Mouse (Mus musculus) midbrain, embryonic 11.5 days (tissue): ENCODE measurements around the gene Taf4. TPM values are rescaled to one million over a fixed set of nuclear protein-coding genes. Genes with fewer than 3 reads are reported as not detected.

ENCODE experiments used
- ATAC-seq: fragments of 200-750 bp; cut with Nextera tagmentation; 2 replicates; pipeline ENCODE4 v1.8.0; 2017; ENCODE audit warnings: moderate TSS enrichment, moderate library complexity; ENCODE audit not compliant: low FRiP score
- DNase-seq: peaks from one replicate; pipeline ENCODE4 v3.0.0; 2015; ENCODE audit warnings: low spot score; ENCODE audit errors: missing footprints
- H3K27ac ChIP-seq: fragments of 300-500 bp; sonication (generic); 2 replicates; pipeline ENCODE4 v1.5.1; 2014; ENCODE audit warnings: low read depth, low read length
- H3K27me3 ChIP-seq: fragments of 300-500 bp; sonication (generic); 2 replicates; pipeline ENCODE4 v1.6.1; 2014; ENCODE audit warnings: mild to moderate bottlenecking, low read length, moderate library complexity, mixed read lengths; ENCODE audit not compliant: control insufficient read depth, insufficient read depth
- H3K36me3 ChIP-seq: fragments of 300-500 bp; sonication (generic); 2 replicates; pipeline ENCODE4 v1.6.1; 2014; ENCODE audit warnings: mild to moderate bottlenecking, low read length, moderate library complexity, mixed read lengths; ENCODE audit not compliant: control insufficient read depth, insufficient read depth
- H3K4me1 ChIP-seq: fragments of 300-500 bp; sonication (generic); 2 replicates; pipeline ENCODE4 v1.6.1; 2014; ENCODE audit warnings: low read length; ENCODE audit not compliant: control insufficient read depth, insufficient read depth
- H3K4me2 ChIP-seq: fragments of 300-500 bp; sonication (generic); 2 replicates; pipeline ENCODE4 v1.6.1; 2014; ENCODE audit warnings: mild to moderate bottlenecking, moderate library complexity
- H3K4me3 ChIP-seq: fragments of 300-500 bp; sonication (generic); 2 replicates; pipeline ENCODE4 v1.5.1; 2014; ENCODE audit warnings: low read depth, low read length
- H3K9ac ChIP-seq: fragments of 300-500 bp; sonication (generic); 2 replicates; pipeline ENCODE4 v1.6.1; 2014; ENCODE audit warnings: low read length
- H3K9me3 ChIP-seq: fragments of 300-500 bp; sonication (generic); 2 replicates; pipeline ENCODE4 v1.6.1; 2016; ENCODE audit warnings: low read length; ENCODE audit not compliant: control insufficient read depth
- WGBS: fragments of 180-500 bp; shearing (Covaris S2); extraction: QIAGEN DNeasy Blood & Tissue Kit; methylation state at CpG from one replicate; pipeline ENCODE4 v1.1.7; 2014; 5-methylcytosine and 5-hydroxymethylcytosine counted together
- polyA plus RNA-seq: library from polyadenylated mRNA; unstranded; fragments of >200 nt; fragmentation: Nextera tagmentation; extraction: Ambion mirVana; gene quantifications from 2 replicates; pipeline ENCODE4 v1.2.1, GENCODE M21; 2014

Gene Taf4
- polyA plus RNA-seq, 1 experiment from 2014 or later, result 6.0 TPM

- Histone ChIP-seq H3K4me3 (no peak overlapping the region), H3K9me3 (no peaks in the 10 kb centered on the region), H3K4me1 (peaks cover 14% of the 10 kb centered on the region), H3K36me3 (peaks cover 14% of the 10 kb centered on the region; the same call in 1 of the 2 replicates), H3K9ac (no peak overlapping the region), H3K27ac (no peak overlapping the region), H3K4me2 (no peak overlapping the region), H3K27me3 (no peaks in the 10 kb centered on the region)
- 0 out of 2 replicates have a peak, but pooled peaks have one; percentile 12 for ATAC-seq
- 59% methylated on average over 12 of the region's 12 CpGs for WGBS
- DNase-seq, result no peak
Observed at GRCm38 (mm10) chr2:179912911-179913310, 63.5 kb downstream of the Taf4 start.

GRCm38 (mm10) chr2:179896949-179897348, 79.5 kb downstream of the Taf4 start:
- WGBS, result 88% methylated on average over 2 of the region's 2 CpGs
- H3K27ac ChIP-seq, result no peak overlapping the region

DNA sequence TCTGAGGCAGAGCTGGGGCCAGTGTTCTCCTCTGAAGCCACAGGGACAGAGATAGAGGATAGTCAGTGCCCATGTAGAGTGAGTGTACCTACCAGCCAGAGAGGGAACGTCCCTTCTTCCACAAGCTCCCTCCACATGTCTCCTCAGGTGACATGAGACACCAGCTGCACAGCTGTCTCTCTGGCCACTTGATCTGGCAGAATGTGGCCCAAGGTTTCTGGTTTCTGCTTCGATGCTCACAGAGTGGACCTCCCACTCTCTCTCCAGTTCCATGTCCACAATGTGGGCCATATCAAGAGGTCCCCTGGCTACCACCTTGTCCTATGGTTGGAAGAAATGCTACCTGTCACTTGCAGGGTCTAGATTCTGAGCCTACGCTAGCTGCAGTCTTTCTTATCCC, 85.4 kb downstream of the Taf4 start:
- 83% methylated on average over 3 of the region's 3 CpGs for WGBS
- no peak for ATAC-seq
- DNase-seq, result peak; percentile 19

More at GRCm38 (mm10) chr2:179896949-179897348, 79.5 kb downstream of the Taf4 start:
- Histone ChIP-seq H3K4me1 (no peaks in the 10 kb centered on the region), H3K9me3 (no peaks in the 10 kb centered on the region), H3K4me3 (no peak overlapping the region), H3K9ac (no peak overlapping the region), H3K36me3 (no peaks in the 10 kb centered on the region), H3K4me2 (no peak overlapping the region), H3K27me3 (no peaks in the 10 kb centered on the region)
- DNase-seq, result peak; percentile 14
- ATAC-seq, result no peak

GRCm38 (mm10) chr2:179884561-179884960, 91.9 kb downstream of the Taf4 start:
- no peak overlapping the region for H3K27ac ChIP-seq
- ATAC-seq (no peak), DNase-seq (no peak)
- no peaks in the 10 kb centered on the region for H3K27me3 ChIP-seq
- H3K9me3 ChIP-seq, result no peaks in the 10 kb centered on the region
- no peaks in the 10 kb centered on the region for H3K36me3 ChIP-seq
- no peaks in the 10 kb centered on the region for H3K4me1 ChIP-seq
- no peak overlapping the region for H3K4me3 ChIP-seq
- H3K4me2 ChIP-seq, result no peak overlapping the region
- no peak overlapping the region for H3K9ac ChIP-seq
- WGBS, result 50% methylated on average over 7 of the region's 7 CpGs

More for the DNA sequence above, 85.4 kb downstream of the Taf4 start:
- Histone ChIP-seq H3K27ac (no peak overlapping the region), H3K9me3 (no peaks in the 10 kb centered on the region), H3K4me2 (no peak overlapping the region), H3K9ac (no peak overlapping the region), H3K27me3 (no peaks in the 10 kb centered on the region), H3K4me1 (no peaks in the 10 kb centered on the region), H3K4me3 (no peak overlapping the region), H3K36me3 (no peaks in the 10 kb centered on the region)

DNA sequence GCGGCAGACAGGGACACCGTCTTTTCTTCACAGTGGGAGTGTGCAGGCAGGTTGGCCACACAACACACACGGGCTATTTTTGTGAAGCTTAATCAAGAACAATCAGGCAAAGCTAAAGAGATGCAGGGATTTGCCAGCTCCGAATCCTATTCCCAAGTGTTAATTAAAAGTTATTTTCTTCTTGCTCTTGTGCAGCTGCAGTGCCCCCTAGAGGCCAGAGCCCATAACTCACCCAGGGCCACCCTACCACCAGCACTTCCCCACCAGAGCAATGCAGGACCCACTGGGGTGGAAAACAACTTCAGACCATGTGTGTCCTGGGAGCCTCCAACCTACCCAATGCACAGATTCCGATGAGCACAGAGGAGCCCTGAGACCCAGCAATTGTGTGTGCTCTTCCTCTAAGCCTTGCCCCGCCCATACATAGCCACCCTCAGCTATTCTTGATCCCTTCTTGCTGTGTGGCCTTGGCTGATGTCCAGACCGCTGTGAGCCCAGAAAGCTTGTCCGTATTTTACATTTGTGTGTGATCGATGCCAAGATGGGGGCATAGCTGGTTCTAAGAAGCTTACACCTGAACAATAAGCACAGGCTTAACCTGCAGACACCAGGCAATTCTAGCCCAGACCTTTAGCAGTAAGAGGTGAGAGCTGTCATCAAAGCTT, 98.8 kb downstream of the Taf4 start:
- no peaks in the 10 kb centered on the region for H3K4me1 ChIP-seq
- 0 out of 2 replicates have a peak, but pooled peaks cover 3% of the 10 kb centered on the region for H3K27me3 ChIP-seq
- H3K36me3 ChIP-seq, result no peaks in the 10 kb centered on the region
- H3K4me2 ChIP-seq, result no peak overlapping the region
- WGBS, result 75% methylated on average over 9 of the region's 9 CpGs
- no peak overlapping the region for H3K9ac ChIP-seq
- H3K9me3 ChIP-seq, result no peaks in the 10 kb centered on the region
- H3K27ac ChIP-seq, result no peak overlapping the region
- ATAC-seq (no peak), DNase-seq (peak; percentile 94)
- H3K4me3 ChIP-seq, result no peak overlapping the region

- Histone ChIP-seq H3K4me2 (no peak overlapping the region), H3K4me1 (no peaks in the 10 kb centered on the region), H3K4me3 (no peak overlapping the region), H3K27me3 (0 out of 2 replicates have a peak, but pooled peaks cover 3% of the 10 kb centered on the region), H3K9ac (no peak overlapping the region), H3K9me3 (no peaks in the 10 kb centered on the region), H3K36me3 (no peaks in the 10 kb centered on the region), H3K27ac (no peak overlapping the region)
- DNase-seq (peak; percentile 97), ATAC-seq (peak; percentile 68)
- WGBS, result 5% methylated on average over 3 of the region's 3 CpGs
Observed at GRCm38 (mm10) chr2:179875147-179875546, 101.3 kb downstream of the Taf4 start.

DNA sequence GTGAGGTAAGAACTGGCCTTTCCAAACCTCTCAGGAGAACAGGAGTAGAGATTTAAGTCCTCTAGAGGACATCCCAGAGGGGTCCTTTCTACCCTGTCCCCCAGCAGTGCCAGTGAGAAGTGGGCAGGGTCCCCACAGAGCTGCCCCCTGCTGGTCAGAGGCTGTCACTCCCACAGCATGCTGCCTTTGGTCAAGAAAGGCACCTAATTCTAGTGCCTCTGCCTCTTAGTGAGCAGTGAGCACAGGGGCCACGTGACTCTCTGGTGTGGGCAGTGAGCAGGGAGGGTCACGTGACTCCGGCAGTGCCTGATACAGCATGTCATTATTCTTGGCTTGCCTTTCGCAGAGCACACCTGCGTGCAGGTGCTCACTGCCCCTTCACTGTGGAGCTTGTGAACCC, 103.1 kb downstream of the Taf4 start:
- peak; percentile 14; the same call in 1 of the 2 replicates for ATAC-seq
- H3K4me1 ChIP-seq, result no peaks in the 10 kb centered on the region
- 0 out of 2 replicates have a peak, but pooled peaks cover 3% of the 10 kb centered on the region for H3K27me3 ChIP-seq
- WGBS, result 46% methylated on average over 5 of the region's 5 CpGs
- H3K36me3 ChIP-seq, result no peaks in the 10 kb centered on the region
- DNase-seq, result peak; percentile 87
- H3K4me2 ChIP-seq, result no peak overlapping the region
- no peak overlapping the region for H3K4me3 ChIP-seq
- H3K9ac ChIP-seq, result no peak overlapping the region
- no peaks in the 10 kb centered on the region for H3K9me3 ChIP-seq
- H3K27ac ChIP-seq, result no peak overlapping the region

GRCm38 (mm10) chr2:179872724-179873123, 103.7 kb downstream of the Taf4 start:
- Histone ChIP-seq H3K27me3 (0 out of 2 replicates have a peak, but pooled peaks cover 3% of the 10 kb centered on the region), H3K9me3 (no peaks in the 10 kb centered on the region), H3K36me3 (no peaks in the 10 kb centered on the region), H3K4me2 (no peak overlapping the region), H3K4me1 (no peaks in the 10 kb centered on the region), H3K4me3 (no peak overlapping the region), H3K9ac (no peak overlapping the region), H3K27ac (no peak overlapping the region)
- 74% methylated on average over 5 of the region's 5 CpGs for WGBS
- ATAC-seq (no peak), DNase-seq (peak; percentile 75)

- 10% methylated on average over 2 of the region's 2 CpGs for WGBS
- Histone ChIP-seq H3K4me1 (no peaks in the 10 kb centered on the region), H3K9ac (no peak overlapping the region), H3K9me3 (no peaks in the 10 kb centered on the region), H3K4me3 (no peak overlapping the region), H3K27me3 (no peaks in the 10 kb centered on the region), H3K36me3 (no peaks in the 10 kb centered on the region), H3K27ac (no peak overlapping the region), H3K4me2 (no peak overlapping the region)
- no peak for ATAC-seq
- peak; percentile 69 for DNase-seq
Observed at GRCm38 (mm10) chr2:179869871-179870270, 106.6 kb downstream of the Taf4 start.
